ENCODE assay signal across 19 mouse cellular contexts in genomic region chr1:171432158-171432557, GRCm38 (mm10). TPM values are rescaled to one million over a fixed set of nuclear protein-coding genes. Genes with fewer than 3 reads are reported as not detected.
DNase-seq lines count a peak whose midpoint lies in the region; ATAC-seq lines count a peak whose summit lies in the region.
"Had no signal": no experiment of that assay in that cellular context is flagged by ENCODE, and none has a peak within 500 bp of the region (broad histone marks: within the 10 kb centered on the region; RNA-seq: fewer than 3 reads in every experiment).

No protein-coding gene starts in this region.

- no peak overlapping the region for H3K4me2 ChIP-seq in heart, embryonic 11.5 days

- no peak overlapping the region for H3K27ac ChIP-seq in heart, embryonic 11.5 days (ENCODE audit: low read depth, low read length)

- no peak for ATAC-seq in heart, embryonic 11.5 days (replicated peaks; ENCODE audit: insufficient number of reproducible peaks, low FRiP score, low TSS enrichment)
- ATAC-seq: activated CD4-positive, CD25-positive, alpha-beta regulatory T cell, adult 4 months; CD4-positive, CD25-positive, alpha-beta regulatory T cell, adult 4 months; Patski had no signal

- no peak overlapping the region for H3K4me3 ChIP-seq in heart, embryonic 11.5 days (ENCODE audit: low read depth, low read length)

- H3K36me3 ChIP-seq in heart, embryonic 11.5 days (ENCODE audit: control insufficient read depth, insufficient read depth, low read length), result no peaks in the 10 kb centered on the region
- H3K36me3 ChIP-seq: G1E had no signal

- DNase-seq in heart, adult 11 months, result peak; percentile 51
- peak; percentile 50 for DNase-seq in adipocyte (ENCODE audit: low spot score)
- no peak for DNase-seq in left cerebral cortex, adult 9 months (ENCODE audit: low spot score in 2 of 2)
- DNase-seq: adrenal gland, adult 2 months; adrenal gland, adult 8-10 months; adrenal gland, postnatal 10 days; adrenal gland, postnatal 14 days; adrenal gland, postnatal 25 days; adrenal gland, postnatal 36 days; B cell, adult 2 months; cerebellum, adult 11 months; cerebellum, adult 11-12 months; cerebellum, adult 18-20 months; cerebellum, adult 2 months had no signal

- H3K4me1 ChIP-seq in heart, embryonic 11.5 days (ENCODE audit: control insufficient read depth, insufficient read depth, low read length), result no peaks in the 10 kb centered on the region

- WGBS in heart, embryonic 11.5 days (ENCODE audit: insufficient replicate concordance), result 78% methylated on average over 5 of the region's 5 CpGs

- H3K27me3 ChIP-seq in heart, embryonic 11.5 days (ENCODE audit: control insufficient read depth, insufficient read depth, low read length), result no peaks in the 10 kb centered on the region
- H3K27me3 ChIP-seq: Patski had no signal

- H3K9me3 ChIP-seq in heart, embryonic 11.5 days (replicated peaks; ENCODE audit: control insufficient read depth, low read length), result no peaks in the 10 kb centered on the region
- H3K9me3 ChIP-seq: G1E had no signal

- no peak overlapping the region for H3K9ac ChIP-seq in heart, embryonic 11.5 days (ENCODE audit: low read depth, low read length)

RNA-seq across cellular contexts. Expression of gene F11r, which starts 5.2 kb away (rescaled TPM):
- 64.1 and 65.7 TPM in 2 replicates for polyA plus RNA-seq in heart, embryonic 11.5 days (2014; fragmentation: Nextera tagmentation; extraction: Ambion mirVana)
- polyA plus RNA-seq: G1E had no signal

RNA-seq across cellular contexts. Expression of gene Tstd1, which starts 13.5 kb away (rescaled TPM):
- polyA plus RNA-seq in heart, embryonic 11.5 days (2014; fragmentation: Nextera tagmentation; extraction: Ambion mirVana), result 0.45 and 1.7 TPM in 2 replicates

RNA-seq across cellular contexts. Expression of gene Usf1, which starts 21.0 kb away (rescaled TPM):
- polyA plus RNA-seq in heart, embryonic 11.5 days (2014; fragmentation: Nextera tagmentation; extraction: Ambion mirVana), result 53.3 and 68.2 TPM in 2 replicates

RNA-seq across cellular contexts. Expression of gene Arhgap30, which starts 43.4 kb away (rescaled TPM):
- polyA plus RNA-seq in heart, embryonic 11.5 days (2014; fragmentation: Nextera tagmentation; extraction: Ambion mirVana), result 0.18 and 0.44 TPM in 2 replicates
- polyA plus RNA-seq: Patski had no signal

Comparison
In these comparisons a context has a peak if more than half of its experiments do, and no peak if none do; other contexts are left out.
1. DNase-seq: peak in heart, adult 11 months (single experiment) and adipocyte (single experiment); none in left cerebral cortex, adult 9 months (0 of 2).